Mouse (Mus musculus) liver, postnatal 0 days (tissue): Measurements from ENCODE around the gene Oaz2.

Source experiments
- CTCF ChIP-seq: sonication (generic); IDR thresholded peaks from 2 replicates; pipeline ENCODE4 v1.5.1; 2016; ENCODE audit warnings: antibody characterized with exemption, low read depth
- EP300 ChIP-seq: IDR thresholded peaks from 2 replicates; pipeline ENCODE4 v1.6.1; 2016; ENCODE audit warnings: antibody characterized with exemption, low read depth, mild to moderate bottlenecking

- TF ChIP-seq CTCF, result no peak
- no peak for TF ChIP-seq EP300
Measured at GRCm38 (mm10) chr9:65635766-65636165, 32.0 kb upstream of the Oaz2 start.
